Mouse (Mus musculus) heart, postnatal 0 days (tissue): Measurements from ENCODE around the gene Olfr1128.
"Not testable (repeated sequence)": the region's sequence is repeated elsewhere in the genome, so short reads cannot be mapped to it uniquely, and the experiment has no call there.

Source experiments
- CTCF ChIP-seq: IDR thresholded peaks from 2 replicates; pipeline ENCODE4 v1.5.1; 2016; ENCODE audit warnings: antibody characterized with exemption, control low read depth, low read depth
- EP300 ChIP-seq: IDR thresholded peaks from 2 replicates; pipeline ENCODE4 v1.6.1; 2016; ENCODE audit warnings: antibody characterized with exemption, low read depth

DNA sequence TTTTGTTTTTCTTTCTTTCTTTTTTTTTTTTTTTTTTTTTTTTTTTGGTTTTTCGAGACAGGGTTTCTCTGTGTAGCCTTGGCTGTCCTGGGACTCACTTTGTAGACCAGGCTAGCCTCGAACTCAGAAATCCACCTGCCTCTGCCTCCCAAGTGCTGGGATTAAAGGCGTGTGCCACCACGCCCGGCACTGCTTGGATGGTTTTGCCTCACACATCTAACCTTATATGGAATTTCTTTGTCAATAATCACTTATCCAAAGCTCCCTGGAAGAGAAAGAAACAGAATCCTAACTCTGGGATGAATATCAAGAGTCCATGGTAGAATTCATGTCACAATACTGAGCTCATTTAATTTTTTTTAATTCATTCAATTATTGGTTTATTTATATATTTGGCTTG lies 48.3 kb downstream of the Olfr1128 start, which contains the start of gene Pramel7:
- TF ChIP-seq CTCF, EP300: not testable (repeated sequence)
